Mouse (Mus musculus): ENCODE measurements at regions not wholly inside any gene's neighbourhood (a gene's known extent, or its start where the extent isn't known, plus 50 kb on each side); places are given as distances from the start of the nearest gene placed in this dataset.
"Not testable (repeated sequence)": the region's sequence is repeated elsewhere in the genome, so short reads cannot be mapped to it uniquely, and the experiment has no call there.

DNA sequence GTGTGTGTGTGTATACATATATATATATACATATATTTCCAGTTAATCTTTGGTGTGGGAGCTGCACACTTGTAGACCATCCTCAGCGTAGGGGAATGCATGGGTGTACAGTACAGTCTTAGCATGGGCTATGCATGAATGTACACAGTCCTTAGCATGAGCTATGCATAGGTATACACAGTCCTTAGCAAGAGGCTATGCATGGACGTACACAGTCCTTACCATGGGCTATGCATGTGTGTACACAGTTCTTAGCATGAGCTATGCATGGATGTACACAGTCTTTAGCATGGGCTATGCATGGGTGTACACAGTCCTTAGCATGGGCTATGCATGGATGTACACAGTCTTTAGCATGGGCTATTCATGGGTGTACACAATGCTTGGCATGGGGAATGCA lies 70.5 kb downstream of the Rchy1 start:
- no peak for ATAC-seq (replicated peaks in 1 of 2; ENCODE audit: insufficient read depth in 1 of 2, low FRiP score in 2 of 2, low TSS enrichment in 1 of 2, low read depth in 1 of 2, poor library complexity in 2 of 2, severe bottlenecking in 2 of 2)

DNA sequence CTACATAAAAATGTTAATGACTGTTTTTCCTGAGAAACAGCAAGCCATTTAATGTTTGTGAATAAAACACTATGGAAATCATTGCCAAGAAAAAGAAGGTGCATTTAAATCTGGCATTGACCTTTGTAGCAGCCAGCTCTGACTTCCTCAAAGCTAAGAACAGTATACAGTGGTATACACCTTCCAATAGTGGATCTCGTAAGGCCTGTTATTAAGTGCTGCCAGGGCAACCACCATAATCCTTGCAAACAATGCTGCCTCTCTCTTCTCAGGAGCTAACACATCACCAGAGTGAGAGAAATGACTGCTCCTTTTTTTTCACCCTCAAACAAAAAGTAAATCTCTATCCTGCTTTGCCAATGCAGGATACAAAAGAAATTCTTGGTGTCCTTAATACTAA lies 81.1 kb downstream of the Rchy1 start:
- no peak for ATAC-seq (replicated peaks in 1 of 2; ENCODE audit: insufficient read depth in 1 of 2, low FRiP score in 2 of 2, low TSS enrichment in 1 of 2, low read depth in 1 of 2, poor library complexity in 2 of 2, severe bottlenecking in 2 of 2)

DNA sequence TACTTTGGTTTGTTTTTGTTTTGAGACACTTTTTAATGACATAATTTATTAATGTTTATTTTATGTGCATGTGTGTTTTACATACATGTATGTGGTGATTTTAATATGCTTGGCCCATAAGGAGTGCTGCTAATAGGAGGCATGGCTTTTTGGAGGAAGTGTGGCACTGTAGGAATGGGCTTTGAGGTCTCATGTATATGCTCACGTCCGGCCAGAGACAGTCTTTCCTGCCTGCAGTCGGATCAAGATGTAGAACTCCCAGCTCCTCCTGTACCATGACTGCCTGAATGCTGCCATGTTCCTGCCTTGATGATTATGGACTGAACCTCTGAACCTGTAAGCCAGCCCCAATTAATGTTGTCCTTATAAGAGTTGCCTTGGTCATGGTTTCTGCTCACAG lies 82.6 kb downstream of the Rchy1 start:
- no peak for ATAC-seq (replicated peaks in 1 of 2; ENCODE audit: insufficient read depth in 1 of 2, low FRiP score in 2 of 2, low TSS enrichment in 1 of 2, low read depth in 1 of 2, poor library complexity in 2 of 2, severe bottlenecking in 2 of 2)

DNA sequence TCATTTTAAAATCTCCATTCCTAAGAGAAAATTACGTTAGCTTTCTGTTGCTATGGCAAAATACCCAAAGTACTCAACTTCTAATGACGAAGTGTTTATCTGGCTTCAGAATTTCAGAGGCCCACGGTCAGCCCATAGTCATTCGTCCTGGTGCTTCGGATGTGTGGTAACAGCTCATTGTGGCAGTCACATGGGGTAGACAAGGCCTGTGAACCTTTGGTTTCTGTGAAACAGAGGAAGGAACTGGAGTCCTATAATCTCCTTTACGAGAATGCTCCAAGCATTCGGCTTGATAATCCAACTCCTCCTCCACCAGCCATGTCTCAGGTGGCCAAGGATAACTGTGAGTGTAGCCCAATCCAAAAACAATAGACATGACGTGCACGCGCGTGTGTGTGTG lies 84.2 kb downstream of the Rchy1 start:
- ATAC-seq (replicated peaks in 1 of 2; ENCODE audit: insufficient read depth in 1 of 2, low FRiP score in 2 of 2, low TSS enrichment in 1 of 2, low read depth in 1 of 2, poor library complexity in 2 of 2, severe bottlenecking in 2 of 2), result no peak

DNA sequence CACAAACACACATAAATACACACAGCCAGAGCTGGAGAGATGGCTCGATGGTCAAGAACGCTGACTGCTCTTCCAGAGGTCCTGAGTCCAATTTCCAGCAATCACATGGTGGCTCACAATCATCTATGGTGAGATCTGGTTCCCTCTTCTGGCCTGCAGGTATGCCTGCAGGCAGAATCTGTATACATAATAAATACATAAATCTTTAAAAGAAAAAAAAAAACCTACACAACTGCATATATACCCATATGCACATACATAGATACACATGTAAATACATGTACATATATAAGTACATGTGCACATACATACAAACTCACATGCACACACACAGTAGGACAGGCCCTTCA lies 86.2 kb downstream of the Rchy1 start:
- no peak for ATAC-seq (replicated peaks in 1 of 2; ENCODE audit: insufficient read depth in 1 of 2, low FRiP score in 2 of 2, low TSS enrichment in 1 of 2, low read depth in 1 of 2, poor library complexity in 2 of 2, severe bottlenecking in 2 of 2)

DNA sequence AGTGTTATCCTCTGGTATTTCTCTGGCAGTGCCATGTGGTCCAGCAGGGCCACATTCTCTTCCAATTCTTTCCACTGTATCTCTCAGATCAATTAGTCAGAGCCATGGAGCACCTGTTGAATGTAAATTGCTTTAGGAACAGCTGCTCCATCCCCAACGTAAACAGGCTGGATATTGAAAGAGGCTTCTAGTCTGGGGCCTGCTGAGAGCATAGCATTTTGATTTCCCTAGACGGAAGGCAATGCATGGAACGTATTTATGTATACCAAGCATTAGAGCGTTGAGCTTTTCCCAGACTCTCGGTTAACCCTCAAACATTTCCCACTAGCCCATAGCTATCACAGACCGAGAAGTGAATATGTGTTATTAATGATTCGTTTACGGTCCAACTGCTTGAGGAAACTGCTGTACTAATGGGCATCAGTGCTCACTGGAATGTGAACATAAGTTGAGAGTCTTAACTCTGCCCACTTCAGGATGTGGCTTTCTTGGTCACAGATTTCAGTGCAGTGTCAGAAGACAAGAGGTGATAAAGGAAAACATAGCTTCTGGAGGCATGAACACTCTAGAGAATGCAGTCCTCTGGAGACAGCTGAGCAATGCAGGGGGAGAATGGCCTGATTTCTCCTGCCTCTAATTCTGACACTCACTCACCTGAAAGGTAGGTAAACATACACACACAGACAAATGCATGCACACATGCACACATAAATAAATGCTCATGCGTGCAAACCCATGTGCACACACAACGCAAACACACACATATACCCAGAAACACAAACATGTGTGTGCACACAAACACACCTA lies 86.8 kb downstream of the Rchy1 start:
- peak; percentile 60 to 81 for ATAC-seq (replicated peaks in 1 of 2; ENCODE audit: insufficient read depth in 1 of 2, low FRiP score in 2 of 2, low TSS enrichment in 1 of 2, low read depth in 1 of 2, poor library complexity in 2 of 2, severe bottlenecking in 2 of 2)

DNA sequence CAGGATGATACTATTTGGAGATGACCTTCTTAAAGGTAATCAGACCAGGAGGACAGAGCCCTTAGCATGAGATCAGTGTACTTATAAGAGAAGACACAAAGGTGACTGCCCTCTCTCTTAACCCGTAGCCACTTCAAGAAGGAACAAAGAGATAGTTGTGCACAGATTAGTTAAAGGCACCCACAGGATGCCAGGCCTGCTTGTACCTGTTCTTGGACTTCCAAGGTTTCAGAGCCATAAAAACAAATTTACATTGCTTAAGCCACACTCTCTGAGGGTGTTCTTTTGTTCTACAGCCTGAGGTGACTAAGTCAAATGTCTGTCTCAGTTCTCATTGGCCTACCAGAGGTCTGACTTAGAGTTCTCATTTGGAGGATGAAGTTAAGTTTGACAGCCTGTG lies 90.1 kb downstream of the Rchy1 start:
- ATAC-seq (replicated peaks in 1 of 2; ENCODE audit: insufficient read depth in 1 of 2, low FRiP score in 2 of 2, low TSS enrichment in 1 of 2, low read depth in 1 of 2, poor library complexity in 2 of 2, severe bottlenecking in 2 of 2), result no peak

DNA sequence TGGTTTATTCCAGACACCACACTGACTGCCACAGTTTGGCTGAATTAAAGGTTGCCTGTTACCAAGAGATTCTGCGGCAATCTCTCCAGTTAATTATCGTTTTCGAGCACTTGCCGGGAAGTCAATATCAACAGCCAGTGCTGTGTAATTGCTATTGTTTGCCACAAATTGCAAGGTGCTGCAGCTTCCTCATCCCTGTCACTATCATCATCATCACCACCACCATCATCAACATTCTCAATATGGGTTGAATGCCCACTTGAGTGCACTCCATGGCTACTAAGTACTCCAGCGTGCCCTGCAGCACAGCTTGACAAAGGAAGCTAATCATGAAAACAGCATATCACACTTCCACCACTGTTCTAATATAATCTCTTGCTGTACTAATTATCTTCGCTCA lies 93.1 kb downstream of the Rchy1 start:
- no peak for ATAC-seq (replicated peaks in 1 of 2; ENCODE audit: insufficient read depth in 1 of 2, low FRiP score in 2 of 2, low TSS enrichment in 1 of 2, low read depth in 1 of 2, poor library complexity in 2 of 2, severe bottlenecking in 2 of 2)

DNA sequence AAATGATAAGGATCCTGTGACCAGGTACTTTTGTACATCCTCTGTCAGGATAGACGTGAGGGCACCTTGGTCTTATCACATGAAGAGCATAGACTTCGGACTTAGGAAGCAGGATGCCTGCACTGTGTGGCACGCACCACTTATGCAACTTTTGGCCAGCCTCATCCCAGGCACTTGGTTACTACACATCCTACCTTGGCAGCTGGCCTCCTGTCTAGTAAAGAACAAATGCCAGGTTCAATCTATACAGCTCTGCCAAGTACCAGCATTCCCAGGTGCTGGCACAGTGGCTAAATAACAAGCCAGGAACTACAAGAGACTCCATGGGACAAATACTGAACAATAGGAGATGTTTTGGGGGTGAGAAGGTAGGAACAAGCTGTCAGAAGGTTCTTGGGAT lies 96.7 kb downstream of the Rchy1 start:
- no peak for ATAC-seq (replicated peaks in 1 of 2; ENCODE audit: insufficient read depth in 1 of 2, low FRiP score in 2 of 2, low TSS enrichment in 1 of 2, low read depth in 1 of 2, poor library complexity in 2 of 2, severe bottlenecking in 2 of 2)

DNA sequence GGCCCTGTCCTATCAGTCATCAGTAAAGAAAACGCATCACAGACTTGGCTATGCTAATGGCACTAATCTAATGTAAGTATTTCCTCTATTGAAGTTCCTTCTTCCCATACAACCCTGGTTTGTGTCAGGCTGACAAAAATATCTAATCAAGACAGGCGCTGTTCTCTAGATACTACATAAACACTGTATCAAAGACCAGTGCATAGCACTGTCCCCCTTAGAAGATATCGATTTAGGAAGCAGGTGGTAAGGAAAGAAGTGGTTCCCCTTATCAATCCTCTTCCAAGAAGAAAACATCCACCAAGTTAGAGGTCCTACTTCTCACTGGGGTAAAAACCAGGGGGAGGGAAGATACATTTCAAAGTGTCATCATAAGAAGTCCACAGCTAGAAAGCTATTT lies 97.5 kb downstream of the Rchy1 start:
- ATAC-seq (replicated peaks in 1 of 2; ENCODE audit: insufficient read depth in 1 of 2, low FRiP score in 2 of 2, low TSS enrichment in 1 of 2, low read depth in 1 of 2, poor library complexity in 2 of 2, severe bottlenecking in 2 of 2), result no peak

DNA sequence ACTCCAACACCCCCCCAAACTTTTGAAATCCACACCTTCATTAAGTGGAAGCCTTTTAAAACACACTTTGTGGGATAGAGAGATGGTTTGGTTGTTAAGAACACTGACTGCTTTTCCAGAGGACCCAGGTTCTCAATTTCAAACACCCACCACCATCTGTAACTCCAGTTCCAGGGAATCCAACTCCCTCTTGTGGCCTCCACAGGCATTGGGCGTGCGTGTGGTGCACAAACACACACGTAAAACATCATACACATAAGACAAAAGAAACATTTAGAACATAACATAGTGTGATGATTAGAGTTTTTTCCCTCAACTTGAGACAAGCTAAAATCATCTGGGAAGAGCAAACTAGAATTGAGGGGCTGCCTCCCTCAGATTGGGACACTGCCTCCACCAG lies 100.0 kb downstream of the Rchy1 start:
- ATAC-seq (replicated peaks in 1 of 2; ENCODE audit: insufficient read depth in 1 of 2, low FRiP score in 2 of 2, low TSS enrichment in 1 of 2, low read depth in 1 of 2, poor library complexity in 2 of 2, severe bottlenecking in 2 of 2), result no peak

DNA sequence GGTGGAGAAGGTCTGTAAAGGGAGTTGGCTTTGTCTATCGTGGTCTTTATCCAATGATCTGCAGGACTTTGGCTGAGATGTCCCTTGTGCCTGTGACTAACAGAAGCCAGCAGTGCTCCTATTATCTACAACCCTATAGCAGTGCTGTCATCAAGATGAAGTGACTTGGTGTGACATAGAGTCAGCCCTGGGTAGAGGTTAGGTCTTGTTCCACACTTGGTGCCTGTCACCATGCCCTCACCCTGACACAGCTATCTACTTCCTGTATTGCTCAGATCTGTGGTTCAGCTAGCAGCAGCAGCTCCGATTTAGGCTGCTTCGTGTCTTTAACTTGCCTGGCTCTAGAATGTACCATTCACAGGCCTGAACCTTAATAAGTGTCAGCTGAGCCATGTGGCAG lies 100.6 kb downstream of the Rchy1 start:
- no peak for ATAC-seq (replicated peaks in 1 of 2; ENCODE audit: insufficient read depth in 1 of 2, low FRiP score in 2 of 2, low TSS enrichment in 1 of 2, low read depth in 1 of 2, poor library complexity in 2 of 2, severe bottlenecking in 2 of 2)

DNA sequence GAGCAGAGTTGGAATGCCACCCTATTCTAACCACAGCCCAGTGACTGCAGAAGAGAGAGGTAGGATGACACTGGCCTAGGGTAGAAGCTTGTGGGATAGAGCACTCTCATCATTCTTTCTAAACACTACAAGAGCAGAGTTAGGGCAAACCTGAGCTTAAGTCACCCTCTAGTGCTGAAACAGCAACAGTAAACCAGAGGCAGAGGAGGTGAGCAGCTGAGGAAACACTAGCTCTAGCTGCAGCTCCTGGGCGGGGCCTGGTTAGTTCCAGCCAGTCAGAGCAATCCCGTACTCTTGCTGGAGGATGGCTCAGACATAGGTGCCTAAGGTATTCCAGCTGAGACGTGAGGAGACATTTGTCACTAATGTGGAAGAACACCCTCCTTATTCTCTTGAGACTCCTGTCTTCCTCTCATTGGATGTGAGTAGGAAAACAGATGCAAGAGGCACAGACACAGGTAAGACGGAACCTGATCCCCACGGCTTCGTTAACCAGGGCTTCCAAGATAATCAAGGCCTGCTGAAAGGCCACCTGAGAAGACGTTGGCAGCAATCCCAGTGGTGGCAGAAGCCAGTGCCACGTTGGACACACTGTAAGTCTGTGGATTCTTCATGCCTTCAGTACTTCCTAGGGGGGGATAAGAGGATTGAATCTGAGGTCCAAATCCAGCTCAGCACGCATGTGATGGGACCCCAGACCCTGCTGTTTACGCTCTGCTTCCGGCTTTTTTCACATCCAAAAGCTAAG lies 101.3 kb downstream of the Rchy1 start:
- ATAC-seq (replicated peaks in 1 of 2; ENCODE audit: insufficient read depth in 1 of 2, low FRiP score in 2 of 2, low TSS enrichment in 1 of 2, low read depth in 1 of 2, poor library complexity in 2 of 2, severe bottlenecking in 2 of 2), result peak in 1 of 2 experiments; percentile 29; a peak in 1 of 4 replicates

DNA sequence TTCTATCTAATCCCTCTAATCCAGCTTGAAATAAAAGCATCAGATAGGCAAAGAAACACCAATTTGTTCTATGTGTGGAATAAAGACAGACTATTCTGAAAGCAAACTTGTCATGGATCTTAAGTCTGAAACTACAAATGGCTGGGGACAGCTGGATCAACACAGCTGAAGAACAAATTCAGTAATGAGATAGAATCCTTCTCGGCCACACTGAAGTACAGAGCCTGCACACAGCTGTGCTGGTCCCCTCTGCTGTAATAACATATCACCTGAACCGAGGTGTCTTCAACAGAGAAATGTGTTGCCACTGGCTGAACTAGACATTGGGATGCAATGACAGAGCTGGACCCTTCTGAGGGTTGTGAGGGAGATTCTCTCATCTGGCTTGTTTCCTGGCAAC lies 102.4 kb downstream of the Rchy1 start:
- no peak for ATAC-seq (replicated peaks in 1 of 2; ENCODE audit: insufficient read depth in 1 of 2, low FRiP score in 2 of 2, low TSS enrichment in 1 of 2, low read depth in 1 of 2, poor library complexity in 2 of 2, severe bottlenecking in 2 of 2)

DNA sequence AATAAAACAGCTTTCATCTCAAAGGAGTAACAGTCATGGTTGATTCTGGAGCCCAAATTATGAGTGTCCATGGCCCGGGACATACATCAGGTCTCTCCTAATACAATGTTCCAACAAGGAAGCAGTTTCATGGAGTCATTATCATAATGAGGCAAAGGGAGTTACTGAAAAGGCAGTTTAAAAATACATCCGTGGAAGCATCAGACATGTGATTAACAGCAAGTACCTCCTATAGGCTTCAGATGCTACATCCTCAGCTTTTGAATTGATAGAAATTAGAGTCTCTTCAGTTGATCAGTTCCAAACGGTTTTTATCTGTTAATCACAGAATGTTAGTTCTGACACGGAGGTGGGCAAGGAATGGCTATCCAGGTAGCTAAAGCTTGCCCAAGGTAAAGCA lies 110.5 kb downstream of the Rchy1 start:
- no peak for ATAC-seq (replicated peaks in 1 of 2; ENCODE audit: insufficient read depth in 1 of 2, low FRiP score in 2 of 2, low TSS enrichment in 1 of 2, low read depth in 1 of 2, poor library complexity in 2 of 2, severe bottlenecking in 2 of 2)

DNA sequence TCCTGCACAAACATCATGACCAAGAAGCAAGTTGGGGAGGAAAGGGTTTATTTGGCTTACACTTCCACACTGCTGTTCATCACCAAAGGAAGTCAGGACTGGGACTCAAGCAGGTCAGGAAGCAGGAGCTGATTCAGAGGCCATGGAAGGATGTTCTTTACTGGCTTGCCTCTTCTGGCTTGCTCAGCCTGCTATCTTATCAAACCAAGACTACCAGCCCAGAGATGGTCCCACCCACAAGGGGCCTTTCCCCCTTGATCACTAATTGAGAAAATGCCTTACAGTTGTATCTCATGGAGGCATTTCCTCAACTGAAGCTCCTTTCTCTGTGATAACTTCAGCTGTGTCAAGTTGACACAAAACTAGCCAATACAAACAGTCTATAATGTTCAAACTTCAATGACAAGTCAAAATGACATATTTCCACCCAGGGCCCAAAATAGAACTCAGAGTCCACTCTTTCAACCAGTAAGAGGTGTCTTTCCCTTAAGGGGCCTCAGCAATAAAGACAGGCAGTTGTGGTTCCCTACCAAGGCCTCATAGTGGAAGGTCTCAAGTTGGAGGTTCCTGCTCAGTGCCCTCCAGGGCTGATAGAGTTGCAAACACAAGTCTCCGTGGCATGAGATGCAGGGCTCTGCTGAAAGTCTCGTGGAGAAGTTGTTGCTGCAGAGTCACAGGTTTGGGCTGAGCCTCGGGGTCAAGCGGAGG lies 111.9 kb downstream of the Rchy1 start:
- ATAC-seq (replicated peaks in 1 of 2; ENCODE audit: insufficient read depth in 1 of 2, low FRiP score in 2 of 2, low TSS enrichment in 1 of 2, low read depth in 1 of 2, poor library complexity in 2 of 2, severe bottlenecking in 2 of 2), result not testable (repeated sequence)

DNA sequence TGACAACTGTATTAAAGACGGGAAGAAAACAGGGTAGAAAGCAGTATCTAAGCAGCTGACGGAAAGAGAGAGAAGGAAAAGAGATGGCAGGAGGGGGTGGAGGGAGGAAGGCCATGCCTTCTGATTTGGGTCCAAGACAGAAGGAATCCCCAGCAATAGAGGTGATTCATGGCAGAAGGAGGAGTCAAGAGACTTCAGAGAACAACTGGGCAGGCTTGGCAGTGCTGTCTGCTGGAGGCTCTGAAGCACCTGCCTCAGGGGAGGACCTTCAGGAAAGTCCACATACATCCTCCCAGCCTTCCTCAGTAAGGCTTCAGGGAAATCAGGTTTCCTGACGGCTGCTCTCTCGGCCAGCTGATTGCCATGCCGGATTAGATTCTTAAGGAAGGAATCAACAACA lies 112.4 kb downstream of the Rchy1 start:
- no peak for ATAC-seq (replicated peaks in 1 of 2; ENCODE audit: insufficient read depth in 1 of 2, low FRiP score in 2 of 2, low TSS enrichment in 1 of 2, low read depth in 1 of 2, poor library complexity in 2 of 2, severe bottlenecking in 2 of 2)

DNA sequence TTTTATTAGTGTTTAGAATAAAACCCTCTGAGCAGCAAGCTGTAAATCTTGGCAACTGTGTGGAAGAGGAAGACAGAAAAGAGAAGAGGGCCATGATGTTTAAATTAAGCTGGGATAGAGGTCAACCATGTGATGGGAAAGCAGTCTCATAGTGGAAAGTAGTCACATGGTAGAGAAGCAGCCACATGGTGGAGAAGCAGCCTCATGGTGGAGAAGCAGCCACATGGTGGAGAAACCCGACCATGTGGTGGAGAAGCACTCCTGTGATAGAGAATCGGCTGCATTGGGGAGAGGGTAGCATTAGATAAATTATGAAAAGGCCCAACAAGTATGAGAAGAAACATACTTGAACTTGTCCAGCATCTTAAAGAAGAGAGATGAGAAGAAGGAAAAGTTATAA lies 113.3 kb downstream of the Rchy1 start:
- no peak for ATAC-seq (replicated peaks in 1 of 2; ENCODE audit: insufficient read depth in 1 of 2, low FRiP score in 2 of 2, low TSS enrichment in 1 of 2, low read depth in 1 of 2, poor library complexity in 2 of 2, severe bottlenecking in 2 of 2)

All from hematopoietic stem cell, adult 5-6 weeks (primary cell).